Mouse (Mus musculus): Measurements from ENCODE around the gene Rab23. TPM values are rescaled to one million over a fixed set of nuclear protein-coding genes. Genes with fewer than 3 reads are reported as not detected.

Rab23 gene
- polyA plus RNA-seq, 1 experiment: 12.0 TPM

- no peaks in the 10 kb centered on the region for H3K36me3 ChIP-seq (ENCODE audit: control insufficient read depth, insufficient read depth, low read length)
- no peaks in the 10 kb centered on the region for H3K4me1 ChIP-seq (ENCODE audit: control insufficient read depth, insufficient read depth, low read length)
- H3K27ac ChIP-seq (ENCODE audit: control insufficient read depth, insufficient read depth, low read depth, low read length): no peak overlapping the region
- H3K27me3 ChIP-seq (ENCODE audit: control insufficient read depth, insufficient read depth, low read length): no peaks in the 10 kb centered on the region
- TF ChIP-seq POLR2A (IDR thresholded peaks at IDR 0.05; ENCODE audit: control insufficient read depth, low read depth, low read length) (no peak), CTCF (IDR thresholded peaks at IDR 0.05; ENCODE audit: control insufficient read depth, insufficient read depth, insufficient replicate concordance, low read depth, low read length) (no peak)
- H3K4me3 ChIP-seq (ENCODE audit: control insufficient read depth, low read depth, low read length): no peak overlapping the region
Observed at GRCm38 (mm10) chr1:33766520-33767508, 47.1 kb downstream of the Rab23 start.

- Histone ChIP-seq H3K27ac (ENCODE audit: control insufficient read depth, insufficient read depth, low read depth, low read length) (no peak overlapping the region), H3K4me1 (ENCODE audit: control insufficient read depth, insufficient read depth, low read length) (no peaks in the 10 kb centered on the region), H3K36me3 (ENCODE audit: control insufficient read depth, insufficient read depth, low read length) (no peaks in the 10 kb centered on the region), H3K4me3 (ENCODE audit: control insufficient read depth, low read depth, low read length) (no peak overlapping the region), H3K27me3 (ENCODE audit: control insufficient read depth, insufficient read depth, low read length) (no peaks in the 10 kb centered on the region)
- TF ChIP-seq CTCF (IDR thresholded peaks at IDR 0.05; ENCODE audit: control insufficient read depth, insufficient read depth, insufficient replicate concordance, low read depth, low read length) (no peak), POLR2A (IDR thresholded peaks at IDR 0.05; ENCODE audit: control insufficient read depth, low read depth, low read length) (no peak)
Observed at GRCm38 (mm10) chr1:33768091-33768787, 48.6 kb downstream of the Rab23 start.

GRCm38 (mm10) chr1:33768827-33769226 lies 49.1 kb downstream of the Rab23 start:
- Histone ChIP-seq H3K27ac (ENCODE audit: control insufficient read depth, insufficient read depth, low read depth, low read length) (no peak overlapping the region), H3K4me1 (ENCODE audit: control insufficient read depth, insufficient read depth, low read length) (no peaks in the 10 kb centered on the region), H3K36me3 (ENCODE audit: control insufficient read depth, insufficient read depth, low read length) (no peaks in the 10 kb centered on the region), H3K27me3 (ENCODE audit: control insufficient read depth, insufficient read depth, low read length) (no peaks in the 10 kb centered on the region), H3K4me3 (ENCODE audit: control insufficient read depth, low read depth, low read length) (no peak overlapping the region)
- TF ChIP-seq CTCF (IDR thresholded peaks at IDR 0.05; ENCODE audit: control insufficient read depth, insufficient read depth, insufficient replicate concordance, low read depth, low read length) (no peak), POLR2A (IDR thresholded peaks at IDR 0.05; ENCODE audit: control insufficient read depth, low read depth, low read length) (no peak)

GRCm38 (mm10) chr1:33771621-33772020 lies 51.9 kb downstream of the Rab23 start:
- Histone ChIP-seq H3K4me1 (ENCODE audit: control insufficient read depth, insufficient read depth, low read length) (no peaks in the 10 kb centered on the region), H3K27me3 (ENCODE audit: control insufficient read depth, insufficient read depth, low read length) (no peaks in the 10 kb centered on the region), H3K36me3 (ENCODE audit: control insufficient read depth, insufficient read depth, low read length) (no peaks in the 10 kb centered on the region; the same call in 1 of the 2 replicates), H3K4me3 (ENCODE audit: control insufficient read depth, low read depth, low read length) (no peak overlapping the region), H3K27ac (ENCODE audit: control insufficient read depth, insufficient read depth, low read depth, low read length) (no peak overlapping the region)
- TF ChIP-seq CTCF (IDR thresholded peaks at IDR 0.05; ENCODE audit: control insufficient read depth, insufficient read depth, insufficient replicate concordance, low read depth, low read length): no peak
- TF ChIP-seq POLR2A (IDR thresholded peaks at IDR 0.05; ENCODE audit: control insufficient read depth, low read depth, low read length): no peak

GRCm38 (mm10) chr1:33772106-33772505 lies 52.4 kb downstream of the Rab23 start:
- Histone ChIP-seq H3K4me3 (ENCODE audit: control insufficient read depth, low read depth, low read length) (no peak overlapping the region), H3K36me3 (ENCODE audit: control insufficient read depth, insufficient read depth, low read length) (no peaks in the 10 kb centered on the region; the same call in 1 of the 2 replicates), H3K27ac (ENCODE audit: control insufficient read depth, insufficient read depth, low read depth, low read length) (no peak overlapping the region), H3K27me3 (ENCODE audit: control insufficient read depth, insufficient read depth, low read length) (no peaks in the 10 kb centered on the region), H3K4me1 (ENCODE audit: control insufficient read depth, insufficient read depth, low read length) (no peaks in the 10 kb centered on the region)
- TF ChIP-seq CTCF (IDR thresholded peaks at IDR 0.05; ENCODE audit: control insufficient read depth, insufficient read depth, insufficient replicate concordance, low read depth, low read length): no peak

- TF ChIP-seq POLR2A (IDR thresholded peaks at IDR 0.05; ENCODE audit: control insufficient read depth, low read depth, low read length) (no peak), CTCF (IDR thresholded peaks at IDR 0.05; ENCODE audit: control insufficient read depth, insufficient read depth, insufficient replicate concordance, low read depth, low read length) (no peak)
- Histone ChIP-seq H3K4me1 (ENCODE audit: control insufficient read depth, insufficient read depth, low read length) (no peaks in the 10 kb centered on the region), H3K27me3 (ENCODE audit: control insufficient read depth, insufficient read depth, low read length) (no peaks in the 10 kb centered on the region), H3K4me3 (ENCODE audit: control insufficient read depth, low read depth, low read length) (no peak overlapping the region), H3K36me3 (ENCODE audit: control insufficient read depth, insufficient read depth, low read length) (peaks cover 2% of the 10 kb centered on the region), H3K27ac (ENCODE audit: control insufficient read depth, insufficient read depth, low read depth, low read length) (no peak overlapping the region)
Observed at GRCm38 (mm10) chr1:33776175-33776611, 56.5 kb downstream of the Rab23 start.

- TF ChIP-seq CTCF (IDR thresholded peaks at IDR 0.05; ENCODE audit: control insufficient read depth, insufficient read depth, insufficient replicate concordance, low read depth, low read length): no peak
- no peak for TF ChIP-seq POLR2A (IDR thresholded peaks at IDR 0.05; ENCODE audit: control insufficient read depth, low read depth, low read length)
- no peak overlapping the region for H3K4me3 ChIP-seq (ENCODE audit: control insufficient read depth, low read depth, low read length)
- no peak overlapping the region for H3K27ac ChIP-seq (ENCODE audit: control insufficient read depth, insufficient read depth, low read depth, low read length)
- H3K27me3 ChIP-seq (ENCODE audit: control insufficient read depth, insufficient read depth, low read length): no peaks in the 10 kb centered on the region
- H3K4me1 ChIP-seq (ENCODE audit: control insufficient read depth, insufficient read depth, low read length): no peaks in the 10 kb centered on the region
- H3K36me3 ChIP-seq (ENCODE audit: control insufficient read depth, insufficient read depth, low read length): no peaks in the 10 kb centered on the region
Observed at GRCm38 (mm10) chr1:33784561-33784960, 64.9 kb downstream of the Rab23 start.
